Mouse (Mus musculus) activated CD4-positive, CD25-positive, alpha-beta regulatory T cell, adult 4 months (primary cell): ENCODE results near the gene Eprs. TPM values are rescaled to one million over a fixed set of nuclear protein-coding genes. Genes with fewer than 3 reads are reported as not detected.

Experiments used
- ATAC-seq: one replicate; pipeline ENCODE4 v1.8.0; 2017
- polyA plus RNA-seq, 2 experiments: library from polyadenylated mRNA; unstranded; fragments of 100-300 nt; shearing (Covaris generic); gene quantifications; one replicate each; pipeline ENCODE4 v1.2.1; 2017

Gene Eprs
- polyA plus RNA-seq, 2 experiments from 2014 or later: 86.2 to 95.6 TPM

DNA sequence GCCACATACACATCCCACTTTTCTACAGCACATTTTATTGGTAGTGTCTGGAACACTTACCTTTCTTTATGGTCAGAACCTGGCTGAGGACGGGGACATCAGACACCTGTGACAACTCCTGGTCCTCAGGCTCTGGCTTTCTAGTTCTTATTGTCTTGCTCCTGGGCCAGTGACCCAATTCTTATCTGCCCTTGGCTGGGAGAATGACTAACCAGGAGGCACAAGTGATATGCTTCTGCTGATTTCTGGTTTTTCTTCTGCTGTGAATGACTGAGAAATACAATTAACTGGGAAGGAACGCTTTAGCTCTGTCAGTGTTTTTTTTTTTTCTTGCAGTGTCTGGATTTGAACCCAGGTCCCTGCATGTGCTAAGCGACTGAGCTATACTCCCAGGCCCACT is 88.7 kb downstream of the Eprs start:
- no peak for ATAC-seq

DNA sequence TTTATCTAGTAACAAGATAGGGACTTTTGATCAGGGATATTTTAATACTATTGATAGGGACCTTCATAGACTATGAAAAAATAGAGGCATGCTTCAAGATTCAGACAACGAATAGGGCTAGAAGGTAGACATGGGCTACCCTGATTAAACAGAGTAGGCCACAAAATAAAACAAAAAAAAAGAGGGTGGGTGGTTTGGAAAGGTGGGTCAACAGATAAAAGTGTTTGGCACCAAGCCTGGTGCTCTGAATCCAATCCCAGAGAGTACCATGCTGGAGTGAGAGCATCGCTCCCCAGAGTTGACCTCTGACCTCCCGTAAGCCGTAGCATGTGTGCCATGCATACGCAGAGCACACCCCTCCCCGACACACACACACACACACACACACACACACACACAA is 89.6 kb downstream of the Eprs start:
- ATAC-seq: no peak

- no peak for ATAC-seq
These were observed 91.3 kb downstream of the Eprs start for GRCm38 (mm10) chr1:185454144-185454543.

- no peak for ATAC-seq
These were observed 91.7 kb downstream of the Eprs start, which contains the start of gene Slc30a10 for GRCm38 (mm10) chr1:185454575-185454954. TSS of gene Slc30a10 (plus strand) at chr1:185454848.

- ATAC-seq: no peak
These were observed 92.3 kb downstream of the Eprs start for GRCm38 (mm10) chr1:185454955-185455701.

- no peak for ATAC-seq
These were observed 93.5 kb downstream of the Eprs start for GRCm38 (mm10) chr1:185456327-185456726.

DNA sequence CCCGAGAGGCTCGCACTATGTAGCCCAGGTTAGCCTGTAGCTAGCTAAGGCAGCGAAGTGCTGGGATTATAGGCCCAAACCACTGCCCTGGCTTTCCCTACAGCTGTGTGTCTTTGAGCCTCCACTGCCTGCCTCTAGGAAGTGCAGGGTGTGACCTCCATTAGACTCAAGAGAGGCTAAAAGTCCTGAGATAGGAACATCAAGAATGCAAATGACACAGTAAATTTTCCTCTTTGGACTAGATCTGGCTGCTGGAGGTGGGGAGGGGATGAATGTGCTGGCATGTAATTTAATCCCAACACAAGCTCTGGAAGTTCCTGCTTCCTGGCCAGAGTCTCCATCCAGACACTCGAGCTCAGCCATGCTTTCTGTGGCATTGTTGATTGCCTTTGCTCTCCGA is 97.3 kb downstream of the Eprs start:
- no peak for ATAC-seq

GRCm38 (mm10) chr1:185462889-185463288 is 100.0 kb downstream of the Eprs start:
- no peak for ATAC-seq

GRCm38 (mm10) chr1:185469551-185470021 is 106.7 kb downstream of the Eprs start:
- ATAC-seq: no peak

GRCm38 (mm10) chr1:185472025-185472720 is 109.3 kb downstream of the Eprs start:
- ATAC-seq: no peak

- no peak for ATAC-seq
These were observed 109.9 kb downstream of the Eprs start for GRCm38 (mm10) chr1:185472730-185473129.

GRCm38 (mm10) chr1:185473437-185473836 is 110.6 kb downstream of the Eprs start:
- no peak for ATAC-seq

Other genes starting within 250 kb of the Eprs start
- 10 to 100 TPM; 12.8 to 15.0 TPM for gene Rab3gap2, start 158.9 kb upstream of the Eprs start, polyA plus RNA-seq
- 10 to 100 TPM in 1 of 2 experiments, 1 to 10 TPM in 1; 8.7 to 12.1 TPM for gene Iars2, start 33.6 kb upstream of the Eprs start, polyA plus RNA-seq
- gene Bpnt1, start 30.9 kb upstream of the Eprs start, polyA plus RNA-seq: 10 to 100 TPM; 15.7 to 16.7 TPM
- gene Slc30a10, start 91.8 kb downstream of the Eprs start, polyA plus RNA-seq: not detected